Comparison of ENCODE assay signal across 10 mouse cellular contexts in the genomic region with DNA sequence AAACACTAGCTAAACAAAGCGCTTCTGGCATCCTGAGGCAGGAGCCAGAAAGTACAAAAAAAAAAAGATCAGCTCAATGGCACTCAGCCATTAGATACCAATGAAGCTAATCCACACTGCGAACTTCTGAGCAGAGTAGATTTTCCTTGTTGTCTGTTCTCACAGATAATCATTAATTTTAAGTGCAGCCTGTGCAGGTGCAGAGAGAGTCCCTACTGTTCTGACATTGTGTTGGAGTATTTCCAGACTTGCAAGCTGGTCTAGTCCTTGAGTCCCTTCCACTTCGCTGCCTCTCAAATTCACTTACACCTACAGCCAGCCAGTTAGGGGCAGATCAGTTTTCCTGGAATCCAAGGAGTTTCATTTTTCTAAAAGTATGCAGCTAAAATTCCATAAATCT.
DNase-seq lines count a peak whose midpoint lies in the region; ATAC-seq and TF ChIP-seq lines count a peak whose summit lies in the region.
"Had no signal": no experiment of that assay in that cellular context is flagged by ENCODE, and none has a peak within 500 bp of the region (broad histone marks: within the 10 kb centered on the region; RNA-seq: fewer than 3 reads in every experiment).

No protein-coding gene starts in this region.

- WGBS in lung, embryonic 14.5 days: 63% methylated on average over 3 of the region's 3 CpGs
- 36% methylated on average over 3 of the region's 3 CpGs for WGBS in hindbrain, postnatal 0 days

- no peak overlapping the region for H3K4me3 ChIP-seq in lung, embryonic 14.5 days (ENCODE audit: low read depth, low read length)
- no peak overlapping the region for H3K4me3 ChIP-seq in hindbrain, postnatal 0 days (ENCODE audit: low read length)

- H3K4me2 ChIP-seq in lung, embryonic 14.5 days: no peak overlapping the region
- peak overlapping the region; percentile 36 for H3K4me2 ChIP-seq in hindbrain, postnatal 0 days (ENCODE audit: low read depth, low read length)

- H3K27me3 ChIP-seq in lung, embryonic 14.5 days (ENCODE audit: insufficient read depth, low read length): no peaks in the 10 kb centered on the region
- no peaks in the 10 kb centered on the region for H3K27me3 ChIP-seq in hindbrain, postnatal 0 days (ENCODE audit: insufficient read depth, low read length)

- no peak overlapping the region for H3K27ac ChIP-seq in lung, embryonic 14.5 days (ENCODE audit: low read depth)
- H3K27ac ChIP-seq in hindbrain, postnatal 0 days: peak overlapping the region; percentile 62; the same call in 1 of the 2 replicates

- no peak for TF ChIP-seq POLR2A in brain, embryonic 14.5 days (IDR thresholded peaks at IDR 0.05; ENCODE audit: borderline replicate concordance, extremely low read depth, insufficient read depth, insufficient read length, poor library complexity, severe bottlenecking)

- H3K9me3 ChIP-seq in lung, embryonic 14.5 days (ENCODE audit: low read depth, low read length): no peaks in the 10 kb centered on the region
- no peaks in the 10 kb centered on the region for H3K9me3 ChIP-seq in hindbrain, postnatal 0 days (ENCODE audit: low read length)

- H3K9ac ChIP-seq in lung, embryonic 14.5 days: no peak overlapping the region
- H3K9ac ChIP-seq in hindbrain, postnatal 0 days (replicated peaks; ENCODE audit: low read length): no peak overlapping the region

- no peak for TF ChIP-seq CTCF in lung, embryonic 14.5 days (IDR thresholded peaks at IDR 0.05; ENCODE audit: low read depth)
- no peak for TF ChIP-seq CTCF in brain, embryonic 14.5 days (IDR thresholded peaks at IDR 0.05; ENCODE audit: borderline replicate concordance, extremely low read depth, insufficient read depth, insufficient read length)
- TF ChIP-seq CTCF in hindbrain, postnatal 0 days (IDR thresholded peaks at IDR 0.05; ENCODE audit: low read depth): no peak

- no peak for ATAC-seq in lung, embryonic 14.5 days (ENCODE audit: insufficient read depth)
- peak; percentile 92 for ATAC-seq in hindbrain, postnatal 0 days

- H3K4me1 ChIP-seq in lung, embryonic 14.5 days (ENCODE audit: insufficient read depth): no peaks in the 10 kb centered on the region
- H3K4me1 ChIP-seq in hindbrain, postnatal 0 days (ENCODE audit: insufficient read depth, low read length): no peaks in the 10 kb centered on the region

- DNase-seq in lung, embryonic 14.5 days: peak; percentile 15
- DNase-seq in lung, adult 18-20 months: no peak
- DNase-seq in brain, embryonic 14.5 days (ENCODE audit: low read depth): peak; percentile 92
- DNase-seq in cerebellum, adult 18-20 months: peak; percentile 44 to 45
- DNase-seq in hindbrain, postnatal 0 days (ENCODE audit: low spot score): peak; percentile 79
- no peak for DNase-seq in urinary bladder, postnatal 36 days (ENCODE audit: low spot score in 2 of 2)
- no peak for DNase-seq in ovary, adult 18-20 months (ENCODE audit: low spot score)
- DNase-seq: heart, postnatal 36 days; kidney, postnatal 14 days; thymus, adult 2 months had no signal

- H3K36me3 ChIP-seq in lung, embryonic 14.5 days (ENCODE audit: insufficient read depth): no peaks in the 10 kb centered on the region
- H3K36me3 ChIP-seq in hindbrain, postnatal 0 days (ENCODE audit: insufficient read depth, low read length): no peaks in the 10 kb centered on the region

Comparison
In these comparisons a context has a peak if more than half of its experiments do, and no peak if none do; other contexts are left out.
1. DNase-seq: peak in lung, embryonic 14.5 days (single experiment), brain, embryonic 14.5 days (single experiment), cerebellum, adult 18-20 months (2 of 2) and hindbrain, postnatal 0 days (single experiment); none in lung, adult 18-20 months (0 of 2), urinary bladder, postnatal 36 days (0 of 2) and ovary, adult 18-20 months (single experiment).